Mouse (Mus musculus): Measurements from ENCODE around the gene Hbq1b.
"Not testable (repeated sequence)": the region's sequence is repeated elsewhere in the genome, so short reads cannot be mapped to it uniquely, and the experiment has no call there.

Gene Hbq1b

GRCm38 (mm10) chr11:32267964-32268363, 18.8 kb upstream of the Hbq1b start:
- DNase-seq (ENCODE audit: low read depth), result no peak

- DNase-seq (ENCODE audit: low read depth), result no peak
These were observed 17.8 kb upstream of the Hbq1b start for GRCm38 (mm10) chr11:32268952-32269351.

- DNase-seq (ENCODE audit: low read depth), result peak; percentile 76
These were observed 15.6 kb upstream of the Hbq1b start for GRCm38 (mm10) chr11:32271178-32271577.

- DNase-seq (ENCODE audit: low read depth), result no peak
These were observed 10.4 kb upstream of the Hbq1b start, which contains the start of gene Hba-x for GRCm38 (mm10) chr11:32276347-32276746. TSS of gene Hba-x (plus strand) at chr11:32276400.

GRCm38 (mm10) chr11:32277736-32278457, 8.9 kb upstream of the Hbq1b start:
- no peak for DNase-seq (ENCODE audit: low read depth)

GRCm38 (mm10) chr11:32278458-32278957, 8.3 kb upstream of the Hbq1b start:
- no peak for DNase-seq (ENCODE audit: low read depth)

GRCm38 (mm10) chr11:32280646-32281045, 6.1 kb upstream of the Hbq1b start:
- DNase-seq (ENCODE audit: low read depth), result no peak

- no peak for DNase-seq (ENCODE audit: low read depth)
These were observed 5.2 kb upstream of the Hbq1b start for GRCm38 (mm10) chr11:32281416-32282144.

GRCm38 (mm10) chr11:32283091-32283777, 3.5 kb upstream of the Hbq1b start, which contains the start of gene Hba-a1:
TSS of gene Hba-a1 (plus strand) at chr11:32283511.
- DNase-seq (ENCODE audit: low read depth), result not testable (repeated sequence)

GRCm38 (mm10) chr11:32284582-32284981, 2.2 kb upstream of the Hbq1b start:
- not testable (repeated sequence) for DNase-seq (ENCODE audit: low read depth)

- no peak for DNase-seq (ENCODE audit: low read depth)
These were observed 1.6 kb upstream of the Hbq1b start for GRCm38 (mm10) chr11:32285031-32285775.

- not testable (repeated sequence) for DNase-seq (ENCODE audit: low read depth)
These were observed 878 bp upstream of the Hbq1b start for GRCm38 (mm10) chr11:32285887-32286286.

GRCm38 (mm10) chr11:32287493-32287825, 694 bp downstream of the Hbq1b start:
- DNase-seq (ENCODE audit: low read depth), result no peak

GRCm38 (mm10) chr11:32292819-32293218, 6.1 kb downstream of the Hbq1b start:
- DNase-seq (ENCODE audit: low read depth), result not testable (repeated sequence)

GRCm38 (mm10) chr11:32293479-32293878, 6.7 kb downstream of the Hbq1b start:
- not testable (repeated sequence) for DNase-seq (ENCODE audit: low read depth)

- not testable (repeated sequence) for DNase-seq (ENCODE audit: low read depth)
These were observed 9.4 kb downstream of the Hbq1b start, which contains the start of gene Hba-a2 for GRCm38 (mm10) chr11:32296203-32296602. TSS of gene Hba-a2 (plus strand) at chr11:32296489.

GRCm38 (mm10) chr11:32297417-32297816, 10.7 kb downstream of the Hbq1b start:
- DNase-seq (ENCODE audit: low read depth), result not testable (repeated sequence)

GRCm38 (mm10) chr11:32297866-32298531, 11.2 kb downstream of the Hbq1b start:
- DNase-seq (ENCODE audit: low read depth), result no peak

- DNase-seq (ENCODE audit: low read depth), result no peak
These were observed 11.8 kb downstream of the Hbq1b start for GRCm38 (mm10) chr11:32298532-32298918.

- not testable (repeated sequence) for DNase-seq (ENCODE audit: low read depth)
These were observed 13.1 kb downstream of the Hbq1b start, which contains the start of gene Hbq1a for GRCm38 (mm10) chr11:32299865-32300264. TSS of gene Hbq1a (plus strand) at chr11:32300069.

Data from 416B (cell line).